Mouse (Mus musculus) adrenal gland (tissue): Measurements from ENCODE around the gene Cd4.

Source experiments
- intact Hi-C: fragments of 180-260 bp; cut with DNase I; formaldehyde crosslinking; loops from one replicate; pipeline ENCODE4 v1.15.1; 2025

The Cd4 gene

GRCm38 (mm10) chr6:124888555-124889125 lies 619 bp upstream of the Cd4 start:
- intact Hi-C loops = no loop called here

- intact Hi-C loops = no loop called here
Measured at GRCm38 (mm10) chr6:124885956-124886381, 2.1 kb downstream of the Cd4 start.

- intact Hi-C loops = no loop called here
Measured at GRCm38 (mm10) chr6:124884714-124885500, 3.1 kb downstream of the Cd4 start.

GRCm38 (mm10) chr6:124883351-124883750 lies 4.7 kb downstream of the Cd4 start:
- intact Hi-C loops = no loop called here

GRCm38 (mm10) chr6:124881821-124882220 lies 6.2 kb downstream of the Cd4 start:
- intact Hi-C loops = no loop called here

GRCm38 (mm10) chr6:124879390-124879789 lies 8.6 kb downstream of the Cd4 start:
- intact Hi-C loops = no loop called here

- intact Hi-C loops = no loop called here
Measured at GRCm38 (mm10) chr6:124874348-124874747, 13.7 kb downstream of the Cd4 start.

- intact Hi-C loops = no loop called here
Measured at GRCm38 (mm10) chr6:124866560-124866959, 21.5 kb downstream of the Cd4 start.

- intact Hi-C loops = no loop called here
Measured at GRCm38 (mm10) chr6:124865766-124866362, 22.2 kb downstream of the Cd4 start.

- intact Hi-C loops = loop anchor here (5.0 kb wide), 1 partner anchor 39 kb away; no protein-coding TSS in a partner anchor
Measured at GRCm38 (mm10) chr6:124863658-124864298, 24.2 kb downstream of the Cd4 start, which contains the start of gene Gpr162. Gene Gpr162 (minus strand): TSS chr6:124863983.

- intact Hi-C loops = loop anchor here (5.0 kb wide), 1 partner anchor 39 kb away; no protein-coding TSS in a partner anchor
Measured at GRCm38 (mm10) chr6:124863125-124863657, 24.8 kb downstream of the Cd4 start.

GRCm38 (mm10) chr6:124862406-124863124 lies 25.5 kb downstream of the Cd4 start:
- intact Hi-C loops = loop anchor here (5.0 kb wide), 1 partner anchor 40 kb away; no protein-coding TSS in a partner anchor

- intact Hi-C loops = loop anchor here (5.0 kb wide), 1 partner anchor 40 kb away; no protein-coding TSS in a partner anchor
Measured at GRCm38 (mm10) chr6:124861802-124862201, 26.2 kb downstream of the Cd4 start.

GRCm38 (mm10) chr6:124861266-124861665 lies 26.8 kb downstream of the Cd4 start:
- intact Hi-C loops = loop anchor here (5.0 kb wide), 1 partner anchor 41 kb away; no protein-coding TSS in a partner anchor

- intact Hi-C loops = loop anchor here (5.0 kb wide), 1 partner anchor 42 kb away; no protein-coding TSS in a partner anchor
Measured at GRCm38 (mm10) chr6:124860511-124860910, 27.5 kb downstream of the Cd4 start.

GRCm38 (mm10) chr6:124859725-124860124 lies 28.3 kb downstream of the Cd4 start:
- intact Hi-C loops = loop anchor here (5.0 to 10.0 kb wide), 3 partner anchors 43 to 223 kb away; partner anchors contain the start of gene Cops7a

GRCm38 (mm10) chr6:124858561-124859318 lies 29.3 kb downstream of the Cd4 start:
- intact Hi-C loops = loop anchor here (5.0 to 10.0 kb wide), 2 partner anchors 106 to 224 kb away; partner anchors contain the start of gene Cops7a

- intact Hi-C loops = loop anchor here (5.0 to 10.0 kb wide), 2 partner anchors 107 to 224 kb away; partner anchors contain the start of gene Cops7a
Measured at GRCm38 (mm10) chr6:124857840-124858530, 30.0 kb downstream of the Cd4 start.
